In the genomic region with DNA sequence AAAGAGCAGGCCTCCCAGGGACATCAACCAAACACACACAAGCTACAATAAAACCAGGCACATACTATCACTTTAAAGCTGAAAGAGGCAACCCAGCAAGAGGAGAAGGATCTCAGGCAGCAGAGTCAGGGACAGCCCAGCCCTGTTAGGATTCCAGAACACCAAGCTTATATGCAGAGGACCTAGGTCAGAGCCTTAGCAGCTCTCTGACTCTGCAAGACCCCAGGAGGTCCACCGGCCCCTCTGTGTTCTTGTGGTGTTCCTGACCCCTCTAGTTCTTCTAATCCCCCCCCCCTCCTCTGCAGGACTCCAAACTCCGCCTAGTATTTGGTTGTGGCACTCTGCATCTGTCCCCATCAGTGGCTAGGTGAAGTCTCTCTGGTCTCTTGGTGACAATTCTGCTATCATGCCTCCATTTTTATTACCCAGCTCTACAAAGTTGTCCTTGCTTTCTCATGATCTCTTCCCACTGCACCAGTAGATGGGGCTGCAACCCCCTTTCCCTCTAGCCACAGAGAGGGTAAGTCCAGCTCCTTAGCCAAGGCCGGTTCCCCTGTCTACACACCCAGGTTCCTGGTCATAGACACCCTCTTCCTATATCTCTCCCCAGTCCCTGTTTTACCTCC, we compare ENCODE assay signal across 10 mouse cellular contexts. TPM values are rescaled to one million over a fixed set of nuclear protein-coding genes. Genes with fewer than 3 reads are reported as not detected.
DNase-seq lines count a peak whose midpoint lies in the region; ATAC-seq and TF ChIP-seq lines count a peak whose summit lies in the region.
"Had no signal": no experiment of that assay in that cellular context is flagged by ENCODE, and none has a peak within 500 bp of the region (broad histone marks: within the 10 kb centered on the region; RNA-seq: fewer than 3 reads in every experiment).

No protein-coding gene starts in this region.

- no peak for TF ChIP-seq POLR2A in kidney, adult 2 months (IDR thresholded peaks at IDR 0.05; ENCODE audit: low read depth, low read length)
- TF ChIP-seq POLR2A in bone marrow macrophage, adult 2 months (IDR thresholded peaks at IDR 0.05; ENCODE audit: borderline replicate concordance, low read depth, low read length) = no peak

- H3K27me3 ChIP-seq in kidney, adult 2 months (replicated peaks; ENCODE audit: control insufficient read depth, insufficient read depth, low read length) = no peaks in the 10 kb centered on the region
- no peaks in the 10 kb centered on the region for H3K27me3 ChIP-seq in kidney, embryonic 16.5 days (ENCODE audit: insufficient read depth, low read length)
- peaks cover 4% of the 10 kb centered on the region; the same call in 1 of the 2 replicates for H3K27me3 ChIP-seq in E14TG2a.4 (ENCODE audit: insufficient read depth, low read length)
- peaks cover 12% of the 10 kb centered on the region for H3K27me3 ChIP-seq in liver, embryonic 15.5 days
- no peaks in the 10 kb centered on the region for H3K27me3 ChIP-seq in hindbrain, embryonic 14.5 days (ENCODE audit: control insufficient read depth, insufficient read depth, low read length)
- H3K27me3 ChIP-seq: embryonic facial prominence, embryonic 15.5 days had no signal

- no peak for ATAC-seq in kidney, embryonic 16.5 days (ENCODE audit: low FRiP score, low TSS enrichment)
- ATAC-seq in liver, embryonic 15.5 days (ENCODE audit: insufficient read depth) = no peak
- ATAC-seq in cerebellum, adult (ENCODE audit: insufficient number of reproducible peaks, low FRiP score, low TSS enrichment) = no peak
- ATAC-seq in hindbrain, embryonic 14.5 days (ENCODE audit: low FRiP score) = no peak

- H3K4me2 ChIP-seq in kidney, embryonic 16.5 days (replicated peaks; ENCODE audit: low read depth, low read length) = no peak overlapping the region
- H3K4me2 ChIP-seq in liver, embryonic 15.5 days = 0 out of 2 replicates have a peak overlapping the region, but pooled peaks have one; percentile 80
- no peak overlapping the region for H3K4me2 ChIP-seq in hindbrain, embryonic 14.5 days (replicated peaks)
- H3K4me2 ChIP-seq: embryonic facial prominence, embryonic 15.5 days had no signal

- H3K9ac ChIP-seq in kidney, embryonic 16.5 days (replicated peaks; ENCODE audit: low read length) = no peak overlapping the region
- H3K9ac ChIP-seq in liver, embryonic 15.5 days = peak overlapping the region; percentile 21; the same call in 1 of the 2 replicates
- no peak overlapping the region for H3K9ac ChIP-seq in hindbrain, embryonic 14.5 days
- H3K9ac ChIP-seq: embryonic facial prominence, embryonic 15.5 days had no signal

- TF ChIP-seq CTCF in kidney, adult 2 months (conservative IDR thresholded peaks at IDR 0.05; ENCODE audit: insufficient read depth, insufficient read length, low read depth, low read length) = peak; percentile 34
- TF ChIP-seq CTCF in E14TG2a.4 (conservative IDR thresholded peaks at IDR 0.05; ENCODE audit: low read length) = peak; percentile 26
- TF ChIP-seq CTCF in bone marrow macrophage, adult 2 months (IDR thresholded peaks at IDR 0.05; ENCODE audit: low read depth, low read length) = no peak

- H3K4me3 ChIP-seq in kidney, adult 2 months (ENCODE audit: insufficient read depth, low read depth, low read length) = no peak overlapping the region
- no peak overlapping the region for H3K4me3 ChIP-seq in kidney, embryonic 16.5 days (ENCODE audit: low read length)
- no peak overlapping the region for H3K4me3 ChIP-seq in E14TG2a.4 (replicated peaks; ENCODE audit: low read length)
- H3K4me3 ChIP-seq in bone marrow macrophage, adult 2 months (ENCODE audit: insufficient read depth, low read length) = no peak overlapping the region
- H3K4me3 ChIP-seq in liver, embryonic 15.5 days (replicated peaks) = no peak overlapping the region
- H3K4me3 ChIP-seq in hindbrain, embryonic 14.5 days (replicated peaks; ENCODE audit: low read length) = no peak overlapping the region

- no peaks in the 10 kb centered on the region; the same call in 1 of the 2 replicates for H3K36me3 ChIP-seq in kidney, adult 2 months (ENCODE audit: control insufficient read depth, insufficient read depth, low read length)
- H3K36me3 ChIP-seq in kidney, embryonic 16.5 days (ENCODE audit: insufficient read depth, low read length) = peaks cover 15% of the 10 kb centered on the region; the same call in 1 of the 2 replicates
- H3K36me3 ChIP-seq in E14TG2a.4 (ENCODE audit: insufficient read depth, low read length) = peaks cover 28% of the 10 kb centered on the region
- H3K36me3 ChIP-seq in liver, embryonic 15.5 days (replicated peaks) = peaks cover 29% of the 10 kb centered on the region
- peaks cover 20% of the 10 kb centered on the region for H3K36me3 ChIP-seq in hindbrain, embryonic 14.5 days (replicated peaks; ENCODE audit: control insufficient read depth, insufficient read depth)

- no peaks in the 10 kb centered on the region for H3K9me3 ChIP-seq in kidney, embryonic 16.5 days (ENCODE audit: low read length)
- H3K9me3 ChIP-seq in E14TG2a.4 (ENCODE audit: low read length) = no peaks in the 10 kb centered on the region
- H3K9me3 ChIP-seq in liver, embryonic 15.5 days (replicated peaks) = no peaks in the 10 kb centered on the region
- H3K9me3 ChIP-seq in hindbrain, embryonic 14.5 days (ENCODE audit: control insufficient read depth, low read length) = no peaks in the 10 kb centered on the region
- H3K9me3 ChIP-seq: embryonic facial prominence, embryonic 15.5 days had no signal

- H3K4me1 ChIP-seq in kidney, adult 2 months (ENCODE audit: control insufficient read depth, insufficient read depth, low read length) = peaks cover 6% of the 10 kb centered on the region; the same call in 1 of the 2 replicates
- H3K4me1 ChIP-seq in kidney, embryonic 16.5 days (ENCODE audit: insufficient read depth, low read length) = peaks cover 15% of the 10 kb centered on the region
- peaks cover 45% of the 10 kb centered on the region for H3K4me1 ChIP-seq in E14TG2a.4 (replicated peaks; ENCODE audit: low read depth, low read length)
- H3K4me1 ChIP-seq in bone marrow macrophage, adult 2 months (ENCODE audit: control insufficient read depth, insufficient read depth, low read length) = peaks cover 19% of the 10 kb centered on the region
- H3K4me1 ChIP-seq in liver, embryonic 15.5 days (replicated peaks) = peaks cover 33% of the 10 kb centered on the region
- H3K4me1 ChIP-seq in hindbrain, embryonic 14.5 days (replicated peaks; ENCODE audit: control insufficient read depth, insufficient read depth, low read length) = peaks cover 2% of the 10 kb centered on the region; the same call in 1 of the 2 replicates

- H3K27ac ChIP-seq in kidney, adult 2 months (ENCODE audit: insufficient read depth, low read depth, low read length) = no peak overlapping the region
- no peak overlapping the region for H3K27ac ChIP-seq in kidney, embryonic 16.5 days (ENCODE audit: low read length)
- peak overlapping the region; percentile 54 for H3K27ac ChIP-seq in bone marrow macrophage, adult 2 months (ENCODE audit: insufficient read depth, low read depth, low read length)
- no peak overlapping the region; the same call in 1 of the 2 replicates for H3K27ac ChIP-seq in liver, embryonic 15.5 days (replicated peaks)
- no peak overlapping the region for H3K27ac ChIP-seq in hindbrain, embryonic 14.5 days

- no peak for DNase-seq in kidney, adult 2 months
- DNase-seq in layer of hippocampus, postnatal 36 days = no peak
- no peak for DNase-seq in hindbrain, embryonic 14.5 days (ENCODE audit: low spot score)

- WGBS in kidney, adult 2 months = 61% methylated on average over 3 of the region's 3 CpGs
- 63% methylated on average over 3 of the region's 3 CpGs for WGBS in kidney, embryonic 16.5 days
- WGBS in liver, embryonic 15.5 days (ENCODE audit: insufficient replicate concordance) = 36% methylated on average over 3 of the region's 3 CpGs
- WGBS in hindbrain, embryonic 14.5 days = 57% methylated on average over 3 of the region's 3 CpGs

RNA-seq across cellular contexts. Expression of a gene that starts 1.4 kb away (rescaled TPM):
- polyA plus RNA-seq in kidney, adult 2 months (2012; rRNA removed) = 26.1 and 32.1 TPM in 2 replicates
- 39.3 and 40.2 TPM in 2 replicates for polyA plus RNA-seq in kidney, embryonic 16.5 days (2015; fragmentation: Nextera tagmentation; extraction: Ambion mirVana)
- 14.8 and 16.0 TPM in 2 replicates for polyA plus RNA-seq in bone marrow macrophage, adult 2 months (2012; ENCODE audit: insufficient read depth, insufficient read length, missing spikeins)
- polyA plus RNA-seq in liver, embryonic 15.5 days (2015; fragmentation: Nextera tagmentation; extraction: Ambion mirVana) = 12.0 and 13.6 TPM in 2 replicates
- 10 to 100 TPM; 40.7 to 45.0 TPM for total RNA-seq in layer of hippocampus, postnatal 36 days (2021)
- polyA plus RNA-seq in hindbrain, embryonic 14.5 days (2014; fragmentation: Nextera tagmentation; extraction: Ambion mirVana) = 30.2 and 31.1 TPM in 2 replicates

RNA-seq across cellular contexts. Expression of a gene that starts 6.6 kb away (rescaled TPM):
- 0.56 and 0.96 TPM in 2 replicates for polyA plus RNA-seq in kidney, adult 2 months (2012; rRNA removed)
- polyA plus RNA-seq in kidney, embryonic 16.5 days (2015; fragmentation: Nextera tagmentation; extraction: Ambion mirVana) = 0.42 and 1.6 TPM in 2 replicates
- not detected in 2 replicates for polyA plus RNA-seq in bone marrow macrophage, adult 2 months (2012; ENCODE audit: insufficient read depth, insufficient read length, missing spikeins)
- 0.13 TPM in 1 of 2 replicates, not detected in the other for polyA plus RNA-seq in liver, embryonic 15.5 days (2015; fragmentation: Nextera tagmentation; extraction: Ambion mirVana)
- 1 to 10 TPM; 1.9 to 2.6 TPM for total RNA-seq in layer of hippocampus, postnatal 36 days (2021)
- 0.75 TPM in 1 of 2 replicates, not detected in the other for polyA plus RNA-seq in hindbrain, embryonic 14.5 days (2014; fragmentation: Nextera tagmentation; extraction: Ambion mirVana)
- polyA plus RNA-seq: heart, embryonic 14.5 days had no signal

RNA-seq across cellular contexts. Expression of a gene that starts 8.1 kb away (rescaled TPM):
- polyA plus RNA-seq in kidney, adult 2 months (2012; rRNA removed) = 0.52 and 0.80 TPM in 2 replicates
- 1.5 and 2.2 TPM in 2 replicates for polyA plus RNA-seq in kidney, embryonic 16.5 days (2015; fragmentation: Nextera tagmentation; extraction: Ambion mirVana)
- 0.34 TPM in 1 of 2 replicates, not detected in the other for polyA plus RNA-seq in bone marrow macrophage, adult 2 months (2012; ENCODE audit: insufficient read depth, insufficient read length, missing spikeins)
- 0.05 and 0.09 TPM in 2 replicates for polyA plus RNA-seq in liver, embryonic 15.5 days (2015; fragmentation: Nextera tagmentation; extraction: Ambion mirVana)
- total RNA-seq in layer of hippocampus, postnatal 36 days (2021) = 100 to 1,000 TPM; 158 to 160 TPM
- polyA plus RNA-seq in hindbrain, embryonic 14.5 days (2014; fragmentation: Nextera tagmentation; extraction: Ambion mirVana) = 45.7 and 46.8 TPM in 2 replicates

RNA-seq across cellular contexts. Expression of a gene that starts 10.1 kb away (rescaled TPM):
- polyA plus RNA-seq in kidney, adult 2 months (2012; rRNA removed) = 38.7 and 46.5 TPM in 2 replicates
- 55.5 and 55.6 TPM in 2 replicates for polyA plus RNA-seq in kidney, embryonic 16.5 days (2015; fragmentation: Nextera tagmentation; extraction: Ambion mirVana)
- 21.4 and 24.2 TPM in 2 replicates for polyA plus RNA-seq in bone marrow macrophage, adult 2 months (2012; ENCODE audit: insufficient read depth, insufficient read length, missing spikeins)
- polyA plus RNA-seq in liver, embryonic 15.5 days (2015; fragmentation: Nextera tagmentation; extraction: Ambion mirVana) = 60.5 and 61.2 TPM in 2 replicates
- total RNA-seq in layer of hippocampus, postnatal 36 days (2021) = 10 to 100 TPM; 62.3 to 66.4 TPM
- polyA plus RNA-seq in hindbrain, embryonic 14.5 days (2014; fragmentation: Nextera tagmentation; extraction: Ambion mirVana) = 71.2 and 73.5 TPM in 2 replicates

RNA-seq across cellular contexts. Expression of a gene that starts 10.2 kb away (rescaled TPM):
- 63.7 and 72.8 TPM in 2 replicates for polyA plus RNA-seq in kidney, adult 2 months (2012; rRNA removed)
- polyA plus RNA-seq in kidney, embryonic 16.5 days (2015; fragmentation: Nextera tagmentation; extraction: Ambion mirVana) = 38.1 TPM in 2 replicates
- polyA plus RNA-seq in bone marrow macrophage, adult 2 months (2012; ENCODE audit: insufficient read depth, insufficient read length, missing spikeins) = 21.7 and 25.0 TPM in 2 replicates
- polyA plus RNA-seq in liver, embryonic 15.5 days (2015; fragmentation: Nextera tagmentation; extraction: Ambion mirVana) = 11.5 and 14.2 TPM in 2 replicates
- total RNA-seq in layer of hippocampus, postnatal 36 days (2021) = 10 to 100 TPM; 30.3 to 42.7 TPM
- polyA plus RNA-seq in hindbrain, embryonic 14.5 days (2014; fragmentation: Nextera tagmentation; extraction: Ambion mirVana) = 20.6 and 25.8 TPM in 2 replicates

Comparison
In these comparisons a context has a peak if more than half of its experiments do, and no peak if none do; other contexts are left out.
1. RNA of a gene that starts 8.1 kb away (polyA plus RNA-seq): 45.7 to 46.8 TPM in hindbrain, embryonic 14.5 days; 1.5 to 2.2 TPM in kidney, embryonic 16.5 days, 0.52 to 0.80 TPM in kidney, adult 2 months, 0.34 TPM in bone marrow macrophage, adult 2 months and 0.05 to 0.09 TPM in liver, embryonic 15.5 days; every median in the first group is over 10 times any median in the second.